Mouse (Mus musculus): ENCODE measurements around the gene Slitrk4.

The Slitrk4 gene

GRCm38 (mm10) chrX:64276290-64277125, at the start of gene Slitrk4:
Gene Slitrk4 (minus strand): TSS chrX:64276996.
- CTCF ChIA-PET: no interaction called here

DNA sequence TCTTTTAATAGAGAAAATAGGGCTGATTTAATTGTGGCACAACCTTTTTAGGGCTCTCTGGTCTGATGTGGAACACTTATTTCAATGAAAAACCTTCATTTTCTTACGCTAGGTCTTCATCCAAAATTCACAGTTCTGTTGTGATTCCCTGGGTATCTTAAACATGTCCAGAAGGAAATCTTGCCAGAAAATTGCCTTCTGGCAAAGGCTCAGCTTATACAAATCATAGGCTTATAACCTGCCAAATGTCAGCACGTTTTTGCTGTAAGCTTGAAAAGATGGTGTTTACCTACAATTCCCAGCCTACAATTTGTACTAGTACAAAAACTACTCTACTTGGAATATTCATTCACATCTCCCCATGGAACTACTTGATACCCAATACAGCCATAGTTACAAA, 42.7 kb upstream of the Slitrk4 start:
- CTCF ChIA-PET: no interaction called here

DNA sequence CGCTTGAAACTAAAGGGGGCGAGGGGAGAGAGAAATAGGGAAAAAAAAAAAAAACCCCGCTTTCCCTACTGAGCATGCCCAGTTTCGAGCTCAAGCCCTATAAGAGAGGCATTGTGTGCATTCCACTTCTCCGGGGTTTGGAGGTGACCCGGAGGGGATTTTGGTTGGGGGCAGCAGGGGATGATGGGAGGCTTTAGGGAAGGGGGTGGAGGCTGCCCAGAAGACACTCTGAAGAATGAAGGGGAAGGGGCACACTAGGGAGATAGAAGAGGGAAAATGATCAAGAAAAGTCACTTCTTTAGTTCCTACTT, 1.1 kb upstream of the Slitrk4 start:
- CTCF ChIA-PET: no interaction called here

GRCm38 (mm10) chrX:64277126-64277990, 562 bp upstream of the Slitrk4 start:
- CTCF ChIA-PET: no interaction called here

GRCm38 (mm10) chrX:64275501-64276289, 1.1 kb downstream of the Slitrk4 start:
- CTCF ChIA-PET: no interaction called here

GRCm38 (mm10) chrX:64263481-64263880, 13.3 kb downstream of the Slitrk4 start:
- CTCF ChIA-PET: no interaction called here
